Mouse (Mus musculus) testis, adult 2 months (tissue): ENCODE data around the gene Shtn1. TPM values are rescaled to one million over a fixed set of nuclear protein-coding genes. Genes with fewer than 3 reads are reported as not detected.

ENCODE experiments used
- H3K27ac ChIP-seq: fragments of 200-500 bp; 2 replicates; pipeline ENCODE4 v1.5.1; 2012; ENCODE audit warnings: low read depth, low read length; ENCODE audit not compliant: control insufficient read depth, insufficient read depth
- H3K27me3 ChIP-seq: fragments of 200-500 bp; 2 replicates; pipeline ENCODE4 v1.6.1; 2012; ENCODE audit warnings: mild to moderate bottlenecking, low read length, moderate library complexity; ENCODE audit not compliant: control insufficient read depth, insufficient read depth
- H3K36me3 ChIP-seq: fragments of 200-500 bp; 2 replicates; pipeline ENCODE4 v1.6.1; 2012; ENCODE audit warnings: mild to moderate bottlenecking, low read length; ENCODE audit not compliant: control insufficient read depth, insufficient read depth
- H3K4me1 ChIP-seq: fragments of 200-500 bp; 2 replicates; pipeline ENCODE4 v1.6.1; 2012; ENCODE audit warnings: low read length; ENCODE audit not compliant: control insufficient read depth, insufficient read depth
- H3K4me3 ChIP-seq: fragments of 200-500 bp; 2 replicates; pipeline ENCODE4 v1.5.1; 2012; ENCODE audit warnings: low read depth, mild to moderate bottlenecking, low read length, moderate library complexity, mixed read lengths; ENCODE audit not compliant: control insufficient read depth
- CTCF ChIP-seq: fragments of 200-500 bp; IDR thresholded peaks from 2 replicates; pipeline ENCODE4 v1.5.1; 2012; ENCODE audit warnings: low read depth, mild to moderate bottlenecking, inconsistent platforms, low read length, moderate library complexity; ENCODE audit not compliant: control insufficient read depth, insufficient read depth, insufficient replicate concordance
- POLR2A ChIP-seq: fragments of 200-500 bp; IDR thresholded peaks from 2 replicates; pipeline ENCODE4 v1.6.1; 2012; ENCODE audit warnings: low read depth, mild to moderate bottlenecking, inconsistent platforms, low read length, moderate library complexity; ENCODE audit not compliant: control insufficient read depth
- polyA plus RNA-seq: library from polyadenylated mRNA; depleted of rRNA; stranded (reverse); fragments of >200 nt; gene quantifications from 2 replicates; pipeline ENCODE4 v1.2.3, GENCODE M21; 2012

The Shtn1 gene
- polyA plus RNA-seq, 1 experiment: 3.9 TPM

- Histone ChIP-seq H3K27me3 (no peaks in the 10 kb centered on the region), H3K4me1 (no peaks in the 10 kb centered on the region)
These were observed 69.1 kb downstream of the Shtn1 start for GRCm38 (mm10) chr19:59006577-59007340.

GRCm38 (mm10) chr19:59002827-59003226 is 73.1 kb downstream of the Shtn1 start:
- Histone ChIP-seq H3K36me3 (no peaks in the 10 kb centered on the region), H3K27me3 (no peaks in the 10 kb centered on the region)
- TF ChIP-seq POLR2A: no peak
- TF ChIP-seq CTCF: no peak

More at GRCm38 (mm10) chr19:59006577-59007340, 69.1 kb downstream of the Shtn1 start:
- Histone ChIP-seq H3K4me3 (no peak overlapping the region), H3K27ac (no peak overlapping the region), H3K36me3 (no peaks in the 10 kb centered on the region)
- no peak for TF ChIP-seq CTCF
- no peak for TF ChIP-seq POLR2A

GRCm38 (mm10) chr19:58981571-58981970 is 94.3 kb downstream of the Shtn1 start:
- TF ChIP-seq POLR2A: no peak
- no peaks in the 10 kb centered on the region for H3K36me3 ChIP-seq
- no peaks in the 10 kb centered on the region for H3K4me1 ChIP-seq
- no peaks in the 10 kb centered on the region for H3K27me3 ChIP-seq
- H3K4me3 ChIP-seq: no peak overlapping the region
- H3K27ac ChIP-seq: no peak overlapping the region

More at GRCm38 (mm10) chr19:59002827-59003226, 73.1 kb downstream of the Shtn1 start:
- H3K4me3 ChIP-seq: no peak overlapping the region
- no peak overlapping the region for H3K27ac ChIP-seq
- no peaks in the 10 kb centered on the region for H3K4me1 ChIP-seq

GRCm38 (mm10) chr19:58980056-58980440 is 95.9 kb downstream of the Shtn1 start:
- TF ChIP-seq CTCF: no peak
- TF ChIP-seq POLR2A: no peak
- H3K27ac ChIP-seq: no peak overlapping the region
- H3K4me1 ChIP-seq: no peaks in the 10 kb centered on the region
- no peaks in the 10 kb centered on the region for H3K27me3 ChIP-seq
- no peak overlapping the region for H3K4me3 ChIP-seq
- no peaks in the 10 kb centered on the region for H3K36me3 ChIP-seq

- Histone ChIP-seq H3K4me3 (no peak overlapping the region), H3K4me1 (no peaks in the 10 kb centered on the region), H3K27me3 (no peaks in the 10 kb centered on the region), H3K36me3 (no peaks in the 10 kb centered on the region), H3K27ac (no peak overlapping the region)
- TF ChIP-seq POLR2A (no peak), CTCF (no peak)
These were observed 96.4 kb downstream of the Shtn1 start for GRCm38 (mm10) chr19:58979436-58980055.

- Histone ChIP-seq H3K36me3 (no peaks in the 10 kb centered on the region), H3K4me3 (no peak overlapping the region), H3K27me3 (no peaks in the 10 kb centered on the region), H3K27ac (no peak overlapping the region), H3K4me1 (no peaks in the 10 kb centered on the region)
- TF ChIP-seq POLR2A (no peak), CTCF (no peak)
These were observed 97.3 kb downstream of the Shtn1 start for GRCm38 (mm10) chr19:58978401-58979171.

- Histone ChIP-seq H3K27me3 (no peaks in the 10 kb centered on the region), H3K36me3 (no peaks in the 10 kb centered on the region; the same call in 1 of the 2 replicates), H3K27ac (no peak overlapping the region), H3K4me1 (no peaks in the 10 kb centered on the region), H3K4me3 (no peak overlapping the region)
- TF ChIP-seq POLR2A: no peak
- TF ChIP-seq CTCF: no peak
These were observed 100.6 kb downstream of the Shtn1 start for GRCm38 (mm10) chr19:58975216-58975863.
